Mouse (Mus musculus) bone marrow, adult 2 months (tissue): ENCODE results near the gene Robo4.

Source experiments
- CTCF ChIP-seq: fragments of 200-500 bp; IDR thresholded peaks from 2 replicates; pipeline ENCODE4 v1.5.1; 2011; ENCODE audit warnings: low read length, control low read depth; ENCODE audit not compliant: control insufficient read depth, insufficient read depth
- POLR2A ChIP-seq: fragments of 200-500 bp; IDR thresholded peaks from 2 replicates; pipeline ENCODE4 v1.6.1; 2011; ENCODE audit warnings: low read depth, mild to moderate bottlenecking, control low read depth, low read length, borderline replicate concordance; ENCODE audit not compliant: control insufficient read depth

DNA sequence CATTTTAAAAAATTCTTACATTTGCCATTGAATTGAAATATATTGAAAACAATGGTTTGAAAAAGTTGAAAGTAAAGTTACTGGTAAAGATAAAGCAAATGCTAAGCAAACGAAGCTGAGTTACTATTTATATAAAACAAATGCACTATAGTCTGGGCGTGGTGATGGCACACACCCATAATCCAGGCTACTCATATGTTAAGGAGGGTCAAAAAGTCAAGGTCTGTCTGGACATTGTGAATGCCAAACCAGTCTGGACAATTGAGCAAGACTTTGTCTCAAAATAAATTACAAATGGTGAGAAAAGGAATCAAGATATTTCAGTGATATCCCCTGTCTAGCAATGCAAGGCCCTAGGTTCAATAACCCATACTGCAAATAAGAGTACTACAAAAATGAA is 10.8 kb upstream of the Robo4 start:
- TF ChIP-seq CTCF (no peak), POLR2A (no peak)
